Mouse (Mus musculus): Measurements from ENCODE around the gene Gm10762.

DNA sequence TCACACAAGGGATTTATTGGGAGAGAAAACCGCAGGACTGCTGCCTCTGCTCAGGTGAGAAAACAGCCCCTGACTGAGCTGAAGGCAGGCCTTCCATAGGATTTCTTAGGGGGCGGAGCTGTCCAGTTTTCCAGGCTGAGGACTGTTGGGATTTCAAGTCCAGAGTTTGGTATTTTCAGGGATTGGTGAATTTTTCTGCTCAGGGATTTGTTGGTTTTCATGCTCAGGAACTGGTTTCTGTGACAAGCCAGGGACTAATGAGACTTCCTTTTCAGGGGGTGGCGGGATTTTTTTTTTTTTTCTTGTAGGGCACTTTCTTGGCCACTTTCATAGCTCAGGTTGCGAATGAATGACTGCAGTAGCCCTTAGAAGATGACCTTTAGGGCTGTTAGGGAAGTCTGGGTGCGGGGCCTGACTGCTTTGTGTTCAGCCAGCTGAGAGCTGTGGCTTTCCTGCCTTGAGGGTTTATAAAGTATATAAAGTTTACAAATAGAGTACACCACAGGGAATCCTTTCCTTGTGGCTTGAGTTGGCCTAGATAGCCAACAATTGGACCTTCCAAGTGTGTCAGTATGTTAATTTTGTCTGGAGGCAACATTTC lies 1.9 kb downstream of the Gm10762 start:
- no peak for TF ChIP-seq CTCF (IDR thresholded peaks at IDR 0.05; ENCODE audit: borderline replicate concordance, extremely low read depth, insufficient read depth, insufficient read length)
- no peak for TF ChIP-seq POLR2A (IDR thresholded peaks at IDR 0.05; ENCODE audit: borderline replicate concordance, extremely low read depth, insufficient read depth, insufficient read length, poor library complexity, severe bottlenecking)

Measured in brain, embryonic 14.5 days (tissue).